Comparison of ENCODE assay signal across 7 mouse cellular contexts in the genomic region with DNA sequence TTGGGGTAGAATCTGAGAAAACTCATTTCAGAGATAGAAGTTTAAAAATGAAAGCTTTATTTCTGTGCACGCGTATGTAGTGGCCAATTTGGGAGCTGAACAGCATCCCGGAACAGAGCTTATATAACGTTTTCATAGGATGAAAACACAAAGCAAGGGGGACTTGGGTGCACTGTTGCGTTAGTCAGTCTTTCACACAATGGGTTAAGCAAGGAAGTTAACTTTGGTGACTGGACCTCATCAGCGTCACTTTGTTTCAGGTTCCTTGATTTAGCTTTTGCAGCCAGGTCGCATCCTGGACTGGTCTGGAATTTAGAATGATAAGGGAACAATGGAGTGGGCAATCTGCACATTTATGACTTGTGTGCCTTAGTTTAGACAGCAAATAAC. TPM values are rescaled to one million over a fixed set of nuclear protein-coding genes. Genes with fewer than 3 reads are reported as not detected.
DNase-seq lines count a peak whose midpoint lies in the region; ATAC-seq and TF ChIP-seq lines count a peak whose summit lies in the region.

No protein-coding gene starts in this region.

- peak overlapping the region; percentile 58 for H3K4me3 ChIP-seq in lung, postnatal 0 days (ENCODE audit: low read depth, low read length)
- peak overlapping the region; percentile 71 for H3K4me3 ChIP-seq in forebrain, embryonic 13.5 days
- peak overlapping the region; percentile 78 for H3K4me3 ChIP-seq in liver, embryonic 11.5 days (ENCODE audit: low read depth, low read length)
- peak overlapping the region; percentile 66 for H3K4me3 ChIP-seq in stomach, embryonic 16.5 days (replicated peaks; ENCODE audit: low read length)

- H3K9ac ChIP-seq in lung, postnatal 0 days (replicated peaks; ENCODE audit: low read depth) = peak overlapping the region; percentile 27; the same call in 1 of the 2 replicates
- H3K9ac ChIP-seq in forebrain, embryonic 13.5 days = peak overlapping the region; percentile 55
- H3K9ac ChIP-seq in liver, embryonic 11.5 days (ENCODE audit: low read depth, low read length) = peak overlapping the region; percentile 64
- peak overlapping the region; percentile 65 for H3K9ac ChIP-seq in stomach, embryonic 16.5 days (ENCODE audit: low read length)

- peak; percentile 37; the same call in 1 of the 2 replicates for TF ChIP-seq EP300 in lung, postnatal 0 days (IDR thresholded peaks at IDR 0.05)

- H3K36me3 ChIP-seq in lung, postnatal 0 days (ENCODE audit: insufficient read depth, low read length) = no peaks in the 10 kb centered on the region
- H3K36me3 ChIP-seq in forebrain, embryonic 13.5 days (ENCODE audit: poor library complexity, severe bottlenecking) = peaks cover 14% of the 10 kb centered on the region
- peaks cover 3% of the 10 kb centered on the region; the same call in 1 of the 2 replicates for H3K36me3 ChIP-seq in liver, embryonic 11.5 days (ENCODE audit: control insufficient read depth, insufficient read depth, low read length)
- H3K36me3 ChIP-seq in stomach, embryonic 16.5 days (ENCODE audit: control insufficient read depth, insufficient read depth, low read length) = peaks cover 5% of the 10 kb centered on the region; the same call in 1 of the 2 replicates

- H3K27me3 ChIP-seq in lung, postnatal 0 days (replicated peaks; ENCODE audit: insufficient read depth, low read length) = no peaks in the 10 kb centered on the region
- H3K27me3 ChIP-seq in forebrain, embryonic 13.5 days = 0 out of 2 replicates have a peak, but pooled peaks cover 9% of the 10 kb centered on the region
- no peaks in the 10 kb centered on the region for H3K27me3 ChIP-seq in liver, embryonic 11.5 days (replicated peaks; ENCODE audit: control insufficient read depth, insufficient read depth, low read length)
- no peaks in the 10 kb centered on the region for H3K27me3 ChIP-seq in stomach, embryonic 16.5 days (ENCODE audit: control insufficient read depth, insufficient read depth, low read length)

- peaks cover 8% of the 10 kb centered on the region; the same call in 1 of the 2 replicates for H3K4me1 ChIP-seq in lung, postnatal 0 days (ENCODE audit: insufficient read depth, low read depth, low read length)
- H3K4me1 ChIP-seq in forebrain, embryonic 13.5 days = peaks cover 17% of the 10 kb centered on the region
- H3K4me1 ChIP-seq in liver, embryonic 11.5 days (replicated peaks; ENCODE audit: control insufficient read depth, insufficient read depth, low read length) = peaks cover 9% of the 10 kb centered on the region
- peaks cover 10% of the 10 kb centered on the region for H3K4me1 ChIP-seq in stomach, embryonic 16.5 days (ENCODE audit: control insufficient read depth, insufficient read depth, low read length)

- intact Hi-C loops in left cerebral cortex, postnatal 25 days (cut with DNase I) = no loop called here

- H3K27ac ChIP-seq in lung, postnatal 0 days (ENCODE audit: low read length) = peak overlapping the region; percentile 44
- H3K27ac ChIP-seq in forebrain, embryonic 13.5 days = peak overlapping the region; percentile 57; the same call in 1 of the 2 replicates
- 0 out of 2 replicates have a peak overlapping the region, but pooled peaks have one; percentile 88 for H3K27ac ChIP-seq in liver, embryonic 11.5 days (ENCODE audit: low read depth, low read length)
- peak overlapping the region; percentile 63 for H3K27ac ChIP-seq in stomach, embryonic 16.5 days (ENCODE audit: low read length)

- no peak for DNase-seq in lung, postnatal 0 days (ENCODE audit: low spot score)
- DNase-seq in lung, postnatal 4 days = no peak
- no peak for DNase-seq in liver, embryonic 11.5 days (ENCODE audit: low spot score)
- DNase-seq in thymus, adult 18-20 months = no peak
- DNase-seq in left cerebral cortex, postnatal 25 days (ENCODE audit: low spot score in 2 of 2) = no peak

- peak overlapping the region; percentile 85 for H3K4me2 ChIP-seq in lung, postnatal 0 days (replicated peaks; ENCODE audit: low read depth, low read length)
- H3K4me2 ChIP-seq in forebrain, embryonic 13.5 days = peak overlapping the region; percentile 78
- peak overlapping the region; percentile 89 for H3K4me2 ChIP-seq in liver, embryonic 11.5 days
- H3K4me2 ChIP-seq in stomach, embryonic 16.5 days (ENCODE audit: low read depth, low read length) = peak overlapping the region; percentile 72

- peak; percentile 11 for ATAC-seq in lung, postnatal 0 days
- ATAC-seq in forebrain, embryonic 13.5 days = no peak; the same call in 1 of the 2 replicates
- ATAC-seq in liver, embryonic 11.5 days (replicated peaks; ENCODE audit: low FRiP score) = no peak
- no peak for ATAC-seq in stomach, embryonic 16.5 days (ENCODE audit: insufficient read depth, low FRiP score)

- WGBS in lung, postnatal 0 days = 11% methylated on average over 7 of the region's 7 CpGs
- 25% methylated on average over 7 of the region's 7 CpGs for WGBS in forebrain, embryonic 13.5 days
- WGBS in liver, embryonic 11.5 days = 22% methylated on average over 7 of the region's 7 CpGs
- WGBS in stomach, embryonic 16.5 days = 9% methylated on average over 7 of the region's 7 CpGs

- TF ChIP-seq CTCF in lung, postnatal 0 days (IDR thresholded peaks at IDR 0.05) = no peak

- no peaks in the 10 kb centered on the region for H3K9me3 ChIP-seq in lung, postnatal 0 days (ENCODE audit: low read length)
- no peaks in the 10 kb centered on the region for H3K9me3 ChIP-seq in forebrain, embryonic 13.5 days (replicated peaks)
- no peaks in the 10 kb centered on the region for H3K9me3 ChIP-seq in liver, embryonic 11.5 days (ENCODE audit: control insufficient read depth, low read length)
- H3K9me3 ChIP-seq in stomach, embryonic 16.5 days (replicated peaks; ENCODE audit: control insufficient read depth, low read length) = no peaks in the 10 kb centered on the region

RNA-seq across cellular contexts. Expression of a gene that starts 0.5 kb away (rescaled TPM):
- 3.7 and 4.6 TPM in 2 replicates for polyA plus RNA-seq in lung, postnatal 0 days (2015; fragmentation: Nextera tagmentation; extraction: Ambion mirVana)
- polyA plus RNA-seq in forebrain, embryonic 13.5 days (2015; fragmentation: Nextera tagmentation; extraction: Ambion mirVana) = 6.0 and 7.2 TPM in 2 replicates
- polyA plus RNA-seq in liver, embryonic 11.5 days (2014; fragmentation: Nextera tagmentation; extraction: Ambion mirVana) = 3.3 and 4.2 TPM in 2 replicates
- polyA plus RNA-seq in stomach, embryonic 16.5 days (2015; fragmentation: Nextera tagmentation; extraction: Ambion mirVana) = 6.1 and 9.3 TPM in 2 replicates
- 1 to 10 TPM; 6.6 to 7.9 TPM for total RNA-seq in left cerebral cortex, postnatal 25 days (2021)

RNA-seq across cellular contexts. Expression of a gene that starts 7.0 kb away (rescaled TPM):
- polyA plus RNA-seq in lung, postnatal 0 days (2015; fragmentation: Nextera tagmentation; extraction: Ambion mirVana) = 4.7 and 5.4 TPM in 2 replicates
- polyA plus RNA-seq in forebrain, embryonic 13.5 days (2015; fragmentation: Nextera tagmentation; extraction: Ambion mirVana) = 5.3 and 5.5 TPM in 2 replicates
- 2.4 and 3.0 TPM in 2 replicates for polyA plus RNA-seq in liver, embryonic 11.5 days (2014; fragmentation: Nextera tagmentation; extraction: Ambion mirVana)
- 6.2 and 6.7 TPM in 2 replicates for polyA plus RNA-seq in stomach, embryonic 16.5 days (2015; fragmentation: Nextera tagmentation; extraction: Ambion mirVana)
- total RNA-seq in left cerebral cortex, postnatal 25 days (2021) = 1 to 10 TPM; 2.8 to 4.0 TPM

RNA-seq across cellular contexts. Expression of a gene that starts 12.7 kb away (rescaled TPM):
- polyA plus RNA-seq in lung, postnatal 0 days (2015; fragmentation: Nextera tagmentation; extraction: Ambion mirVana) = 6.0 and 6.7 TPM in 2 replicates
- 4.3 and 5.4 TPM in 2 replicates for polyA plus RNA-seq in forebrain, embryonic 13.5 days (2015; fragmentation: Nextera tagmentation; extraction: Ambion mirVana)
- 4.6 and 4.8 TPM in 2 replicates for polyA plus RNA-seq in liver, embryonic 11.5 days (2014; fragmentation: Nextera tagmentation; extraction: Ambion mirVana)
- 7.1 and 7.6 TPM in 2 replicates for polyA plus RNA-seq in stomach, embryonic 16.5 days (2015; fragmentation: Nextera tagmentation; extraction: Ambion mirVana)
- 1 to 10 TPM; 4.5 TPM for total RNA-seq in left cerebral cortex, postnatal 25 days (2021)

RNA-seq across cellular contexts. Expression of a gene that starts 18.1 kb away (rescaled TPM):
- polyA plus RNA-seq in lung, postnatal 0 days (2015; fragmentation: Nextera tagmentation; extraction: Ambion mirVana) = 7.3 and 7.9 TPM in 2 replicates
- polyA plus RNA-seq in forebrain, embryonic 13.5 days (2015; fragmentation: Nextera tagmentation; extraction: Ambion mirVana) = 6.4 and 8.6 TPM in 2 replicates
- polyA plus RNA-seq in liver, embryonic 11.5 days (2014; fragmentation: Nextera tagmentation; extraction: Ambion mirVana) = 4.9 and 5.8 TPM in 2 replicates
- 9.6 and 11.1 TPM in 2 replicates for polyA plus RNA-seq in stomach, embryonic 16.5 days (2015; fragmentation: Nextera tagmentation; extraction: Ambion mirVana)
- total RNA-seq in left cerebral cortex, postnatal 25 days (2021) = 1 to 10 TPM; 5.4 to 6.7 TPM

RNA-seq across cellular contexts. Expression of a gene that starts 27.9 kb away (rescaled TPM):
- 27.4 and 28.9 TPM in 2 replicates for polyA plus RNA-seq in lung, postnatal 0 days (2015; fragmentation: Nextera tagmentation; extraction: Ambion mirVana)
- polyA plus RNA-seq in forebrain, embryonic 13.5 days (2015; fragmentation: Nextera tagmentation; extraction: Ambion mirVana) = 30.3 and 36.2 TPM in 2 replicates
- polyA plus RNA-seq in liver, embryonic 11.5 days (2014; fragmentation: Nextera tagmentation; extraction: Ambion mirVana) = 18.7 and 19.5 TPM in 2 replicates
- polyA plus RNA-seq in stomach, embryonic 16.5 days (2015; fragmentation: Nextera tagmentation; extraction: Ambion mirVana) = 21.5 and 24.4 TPM in 2 replicates
- 10 to 100 TPM; 13.0 to 16.8 TPM for total RNA-seq in left cerebral cortex, postnatal 25 days (2021)
